Mouse (Mus musculus): Measurements from ENCODE around the gene Slc41a2. TPM values are rescaled to one million over a fixed set of nuclear protein-coding genes. Genes with fewer than 3 reads are reported as not detected.

Slc41a2 gene
- polyA plus RNA-seq, 1 experiment from 2014 or later, result 0.08 TPM

GRCm38 (mm10) chr10:83330336-83330735, 7.3 kb downstream of the Slc41a2 start:
- no peaks in the 10 kb centered on the region for H3K9me3 ChIP-seq (ENCODE audit: control insufficient read depth, low read length)
- H3K36me3 ChIP-seq (ENCODE audit: control insufficient read depth, insufficient read depth, low read length), result no peaks in the 10 kb centered on the region
- H3K27me3 ChIP-seq (replicated peaks; ENCODE audit: control insufficient read depth, insufficient read depth, low read length), result peaks cover 18% of the 10 kb centered on the region
- WGBS, result 67% methylated on average over 6 of the region's 6 CpGs
- no peaks in the 10 kb centered on the region for H3K4me1 ChIP-seq (replicated peaks; ENCODE audit: control insufficient read depth, insufficient read depth, low read length)
- H3K4me3 ChIP-seq (ENCODE audit: low read depth, low read length), result no peak overlapping the region
- no peak overlapping the region for H3K4me2 ChIP-seq
- H3K27ac ChIP-seq (ENCODE audit: low read depth, low read length), result no peak overlapping the region
- ATAC-seq (replicated peaks; ENCODE audit: low FRiP score) (no peak), DNase-seq (ENCODE audit: low spot score) (no peak)
- no peak overlapping the region for H3K9ac ChIP-seq (ENCODE audit: low read depth, low read length)

GRCm38 (mm10) chr10:83328791-83329190, 8.9 kb downstream of the Slc41a2 start:
- H3K4me3 ChIP-seq (ENCODE audit: low read depth, low read length), result no peak overlapping the region
- H3K27ac ChIP-seq (ENCODE audit: low read depth, low read length), result no peak overlapping the region
- H3K9me3 ChIP-seq (ENCODE audit: control insufficient read depth, low read length), result no peaks in the 10 kb centered on the region
- no peaks in the 10 kb centered on the region for H3K4me1 ChIP-seq (replicated peaks; ENCODE audit: control insufficient read depth, insufficient read depth, low read length)
- DNase-seq (ENCODE audit: low spot score) (no peak), ATAC-seq (replicated peaks; ENCODE audit: low FRiP score) (no peak)
- WGBS, result 90% methylated on average over 5 of the region's 5 CpGs
- no peak overlapping the region for H3K9ac ChIP-seq (ENCODE audit: low read depth, low read length)
- no peak overlapping the region for H3K4me2 ChIP-seq
- peaks cover 2% of the 10 kb centered on the region; the same call in 1 of the 2 replicates for H3K27me3 ChIP-seq (replicated peaks; ENCODE audit: control insufficient read depth, insufficient read depth, low read length)
- H3K36me3 ChIP-seq (ENCODE audit: control insufficient read depth, insufficient read depth, low read length), result no peaks in the 10 kb centered on the region

- no peak for DNase-seq (ENCODE audit: low spot score)
- no peaks in the 10 kb centered on the region for H3K27me3 ChIP-seq (replicated peaks; ENCODE audit: control insufficient read depth, insufficient read depth, low read length)
- no peak overlapping the region for H3K4me3 ChIP-seq (ENCODE audit: low read depth, low read length)
- no peaks in the 10 kb centered on the region for H3K4me1 ChIP-seq (replicated peaks; ENCODE audit: control insufficient read depth, insufficient read depth, low read length)
- no peak for ATAC-seq (replicated peaks; ENCODE audit: low FRiP score)
- H3K9ac ChIP-seq (ENCODE audit: low read depth, low read length), result no peak overlapping the region
- 85% methylated on average over 14 of the region's 14 CpGs for WGBS
- no peak overlapping the region for H3K4me2 ChIP-seq
- no peak overlapping the region for H3K27ac ChIP-seq (ENCODE audit: low read depth, low read length)
- H3K36me3 ChIP-seq (ENCODE audit: control insufficient read depth, insufficient read depth, low read length), result no peaks in the 10 kb centered on the region
- no peaks in the 10 kb centered on the region for H3K9me3 ChIP-seq (ENCODE audit: control insufficient read depth, low read length)
These were observed 10.9 kb downstream of the Slc41a2 start for GRCm38 (mm10) chr10:83326648-83327285.

GRCm38 (mm10) chr10:83325903-83326302, 11.8 kb downstream of the Slc41a2 start:
- no peak overlapping the region for H3K27ac ChIP-seq (ENCODE audit: low read depth, low read length)
- ATAC-seq (replicated peaks; ENCODE audit: low FRiP score) (no peak), DNase-seq (ENCODE audit: low spot score) (no peak)
- no peaks in the 10 kb centered on the region for H3K9me3 ChIP-seq (ENCODE audit: control insufficient read depth, low read length)
- WGBS, result 79% methylated on average over 1 of the region's 1 CpGs
- H3K36me3 ChIP-seq (ENCODE audit: control insufficient read depth, insufficient read depth, low read length), result no peaks in the 10 kb centered on the region
- no peak overlapping the region for H3K4me2 ChIP-seq
- no peak overlapping the region for H3K9ac ChIP-seq (ENCODE audit: low read depth, low read length)
- H3K4me1 ChIP-seq (replicated peaks; ENCODE audit: control insufficient read depth, insufficient read depth, low read length), result no peaks in the 10 kb centered on the region
- no peaks in the 10 kb centered on the region for H3K27me3 ChIP-seq (replicated peaks; ENCODE audit: control insufficient read depth, insufficient read depth, low read length)
- no peak overlapping the region for H3K4me3 ChIP-seq (ENCODE audit: low read depth, low read length)

- Histone ChIP-seq H3K4me1 (replicated peaks; ENCODE audit: control insufficient read depth, insufficient read depth, low read length) (no peaks in the 10 kb centered on the region), H3K36me3 (ENCODE audit: control insufficient read depth, insufficient read depth, low read length) (no peaks in the 10 kb centered on the region), H3K27me3 (replicated peaks; ENCODE audit: control insufficient read depth, insufficient read depth, low read length) (no peaks in the 10 kb centered on the region), H3K27ac (ENCODE audit: low read depth, low read length) (no peak overlapping the region), H3K9ac (ENCODE audit: low read depth, low read length) (no peak overlapping the region), H3K4me3 (ENCODE audit: low read depth, low read length) (no peak overlapping the region), H3K9me3 (ENCODE audit: control insufficient read depth, low read length) (no peaks in the 10 kb centered on the region), H3K4me2 (no peak overlapping the region)
- 77% methylated on average over 3 of the region's 3 CpGs for WGBS
- ATAC-seq (replicated peaks; ENCODE audit: low FRiP score), result no peak
- no peak for DNase-seq (ENCODE audit: low spot score)
These were observed 12.8 kb downstream of the Slc41a2 start for GRCm38 (mm10) chr10:83324871-83325270.

GRCm38 (mm10) chr10:83322551-83323100, 15.1 kb downstream of the Slc41a2 start:
- H3K4me2 ChIP-seq, result no peak overlapping the region
- H3K9ac ChIP-seq (ENCODE audit: low read depth, low read length), result no peak overlapping the region
- H3K4me3 ChIP-seq (ENCODE audit: low read depth, low read length), result no peak overlapping the region
- ATAC-seq (replicated peaks; ENCODE audit: low FRiP score) (no peak), DNase-seq (ENCODE audit: low spot score) (no peak)
- H3K36me3 ChIP-seq (ENCODE audit: control insufficient read depth, insufficient read depth, low read length), result no peaks in the 10 kb centered on the region
- H3K27ac ChIP-seq (ENCODE audit: low read depth, low read length), result no peak overlapping the region
- no peaks in the 10 kb centered on the region for H3K27me3 ChIP-seq (replicated peaks; ENCODE audit: control insufficient read depth, insufficient read depth, low read length)
- no peaks in the 10 kb centered on the region for H3K9me3 ChIP-seq (ENCODE audit: control insufficient read depth, low read length)
- WGBS, result 33% methylated on average over 7 of the region's 7 CpGs
- no peaks in the 10 kb centered on the region for H3K4me1 ChIP-seq (replicated peaks; ENCODE audit: control insufficient read depth, insufficient read depth, low read length)

GRCm38 (mm10) chr10:83321528-83321927, 16.2 kb downstream of the Slc41a2 start:
- H3K36me3 ChIP-seq (ENCODE audit: control insufficient read depth, insufficient read depth, low read length), result no peaks in the 10 kb centered on the region
- H3K27me3 ChIP-seq (replicated peaks; ENCODE audit: control insufficient read depth, insufficient read depth, low read length), result no peaks in the 10 kb centered on the region
- no peak overlapping the region for H3K9ac ChIP-seq (ENCODE audit: low read depth, low read length)
- no peak for DNase-seq (ENCODE audit: low spot score)
- no peak overlapping the region for H3K4me3 ChIP-seq (ENCODE audit: low read depth, low read length)
- H3K27ac ChIP-seq (ENCODE audit: low read depth, low read length), result no peak overlapping the region
- no peak overlapping the region for H3K4me2 ChIP-seq
- no peaks in the 10 kb centered on the region for H3K4me1 ChIP-seq (replicated peaks; ENCODE audit: control insufficient read depth, insufficient read depth, low read length)
- WGBS, result 76% methylated on average over 6 of the region's 6 CpGs
- ATAC-seq (replicated peaks; ENCODE audit: low FRiP score), result no peak
- H3K9me3 ChIP-seq (ENCODE audit: control insufficient read depth, low read length), result no peaks in the 10 kb centered on the region

GRCm38 (mm10) chr10:83320870-83321269, 16.8 kb downstream of the Slc41a2 start:
- Histone ChIP-seq H3K36me3 (ENCODE audit: control insufficient read depth, insufficient read depth, low read length) (no peaks in the 10 kb centered on the region), H3K4me3 (ENCODE audit: low read depth, low read length) (no peak overlapping the region), H3K9ac (ENCODE audit: low read depth, low read length) (no peak overlapping the region), H3K27me3 (replicated peaks; ENCODE audit: control insufficient read depth, insufficient read depth, low read length) (no peaks in the 10 kb centered on the region), H3K27ac (ENCODE audit: low read depth, low read length) (no peak overlapping the region), H3K9me3 (ENCODE audit: control insufficient read depth, low read length) (no peaks in the 10 kb centered on the region), H3K4me2 (no peak overlapping the region), H3K4me1 (replicated peaks; ENCODE audit: control insufficient read depth, insufficient read depth, low read length) (no peaks in the 10 kb centered on the region)
- ATAC-seq (replicated peaks; ENCODE audit: low FRiP score) (no peak), DNase-seq (ENCODE audit: low spot score) (no peak)
- 84% methylated on average over 7 of the region's 7 CpGs for WGBS

GRCm38 (mm10) chr10:83320396-83320795, 17.3 kb downstream of the Slc41a2 start:
- Histone ChIP-seq H3K9ac (ENCODE audit: low read depth, low read length) (no peak overlapping the region), H3K36me3 (ENCODE audit: control insufficient read depth, insufficient read depth, low read length) (no peaks in the 10 kb centered on the region), H3K9me3 (ENCODE audit: control insufficient read depth, low read length) (no peaks in the 10 kb centered on the region), H3K27me3 (replicated peaks; ENCODE audit: control insufficient read depth, insufficient read depth, low read length) (no peaks in the 10 kb centered on the region), H3K4me2 (no peak overlapping the region), H3K4me1 (replicated peaks; ENCODE audit: control insufficient read depth, insufficient read depth, low read length) (no peaks in the 10 kb centered on the region), H3K27ac (ENCODE audit: low read depth, low read length) (no peak overlapping the region), H3K4me3 (ENCODE audit: low read depth, low read length) (no peak overlapping the region)
- ATAC-seq (replicated peaks; ENCODE audit: low FRiP score) (no peak), DNase-seq (ENCODE audit: low spot score) (no peak)
- WGBS, result 79% methylated on average over 6 of the region's 6 CpGs
